Mouse (Mus musculus) subcutaneous adipose tissue, adult 2 months (tissue): ENCODE results near the gene Olfr1046. TPM values are rescaled to one million over a fixed set of nuclear protein-coding genes. Genes with fewer than 3 reads are reported as not detected.

Experiments
- polyA plus RNA-seq: library from polyadenylated mRNA; depleted of rRNA; stranded (reverse); fragments of >200 nt; gene quantifications from 2 replicates; pipeline ENCODE4 v1.2.3, GENCODE M21; 2012; ENCODE audit warnings: low replicate concordance; rRNA removed

Olfr1046 gene
- polyA plus RNA-seq = not detected in 2 replicates

DNA sequence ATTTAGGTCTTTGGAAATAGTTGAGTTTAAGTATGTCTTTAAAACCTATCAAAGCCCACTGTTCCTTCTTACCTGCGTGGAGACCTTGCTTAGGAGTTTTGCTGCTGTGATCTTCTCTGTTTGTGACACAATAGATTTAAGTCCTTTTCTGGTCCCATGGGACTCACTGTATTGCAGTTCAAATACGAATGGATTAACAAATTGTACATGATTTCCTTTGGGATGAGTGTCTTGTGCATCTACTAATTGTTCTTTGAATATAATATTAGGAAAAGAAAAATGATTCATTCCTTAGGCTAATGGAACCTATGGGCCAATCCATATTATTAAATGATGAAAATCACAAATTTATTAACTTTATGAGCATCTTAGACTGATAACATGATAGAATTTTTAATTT lies at the start of gene Olfr1046:
Gene Olfr1046 (minus strand): TSS at position 101 of the 400 bp plus-strand sequence.

GRCm38 (mm10) chr2:86258228-86258627 lies 39.1 kb upstream of the Olfr1046 start, which contains the start of gene Olfr1049:
Olfr1049 (minus strand) TSS chr2:86258328.

GRCm38 (mm10) chr2:86240189-86240588 lies 21.1 kb upstream of the Olfr1046 start, which contains the start of gene Olfr1048:
Olfr1048 (minus strand) TSS chr2:86240289.

DNA sequence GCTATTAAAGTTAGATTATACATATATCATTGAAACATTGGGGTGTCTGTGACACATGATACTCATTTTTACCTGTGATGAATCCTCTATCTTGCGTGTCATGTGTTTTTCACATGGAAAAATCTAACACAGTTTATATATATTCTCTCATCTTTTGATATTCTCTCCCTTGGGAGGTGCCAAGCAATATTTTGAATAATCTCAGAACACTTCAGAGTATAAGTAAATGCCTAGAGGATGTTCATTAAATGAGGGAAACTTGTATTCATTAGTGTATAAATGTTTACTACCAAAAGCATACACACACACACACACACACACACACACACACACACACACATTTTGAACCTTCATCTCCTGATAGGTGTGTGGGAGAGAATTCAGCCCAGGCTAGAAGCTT lies 12.2 kb upstream of the Olfr1046 start, which contains the start of gene Olfr1047:
Gene Olfr1047 (minus strand): TSS at position 101 of the 400 bp plus-strand sequence.

DNA sequence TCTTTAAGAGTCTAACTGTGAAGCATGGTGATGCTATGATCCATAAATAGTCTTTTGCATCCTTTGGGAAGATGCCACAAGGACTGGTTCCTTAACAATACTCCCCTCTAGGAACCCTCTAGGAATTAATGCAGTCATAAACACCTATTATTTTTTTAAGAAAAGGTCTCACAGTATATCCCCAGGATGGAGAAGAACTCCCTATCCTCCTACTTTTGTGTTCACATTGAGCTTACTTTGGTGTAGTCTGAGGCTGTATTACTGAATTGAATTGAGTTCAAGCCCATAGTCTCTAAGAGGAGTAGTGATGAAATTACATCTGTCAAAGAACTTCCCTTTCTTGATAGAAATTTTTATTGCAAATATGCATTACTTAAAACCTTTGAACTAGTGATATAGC lies 16.2 kb downstream of the Olfr1046 start, which contains the start of gene Olfr1045:
Gene Olfr1045 (minus strand): TSS at position 101 of the 400 bp plus-strand sequence.

DNA sequence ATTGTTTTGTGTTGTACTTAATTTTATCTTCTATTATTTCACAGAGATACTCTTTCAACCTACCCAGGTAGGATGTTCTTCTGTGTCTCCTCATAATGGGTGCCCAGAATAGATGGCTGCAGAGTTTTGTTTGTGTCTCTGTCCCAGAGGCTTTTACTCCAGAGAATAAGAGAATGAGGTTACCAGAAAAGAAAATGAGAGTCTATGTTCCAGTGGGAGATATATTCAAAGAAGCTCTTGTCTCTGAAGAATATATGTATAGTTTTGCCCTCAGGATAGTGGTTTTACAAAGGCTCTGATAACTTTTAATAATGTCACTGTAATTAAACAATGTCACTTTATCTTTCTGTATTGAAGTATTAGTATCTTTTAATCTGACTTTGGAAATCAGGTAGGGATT lies 33.5 kb downstream of the Olfr1046 start, which contains the start of gene Olfr52:
Gene Olfr52 (minus strand): TSS at position 101 of the 400 bp plus-strand sequence.

DNA sequence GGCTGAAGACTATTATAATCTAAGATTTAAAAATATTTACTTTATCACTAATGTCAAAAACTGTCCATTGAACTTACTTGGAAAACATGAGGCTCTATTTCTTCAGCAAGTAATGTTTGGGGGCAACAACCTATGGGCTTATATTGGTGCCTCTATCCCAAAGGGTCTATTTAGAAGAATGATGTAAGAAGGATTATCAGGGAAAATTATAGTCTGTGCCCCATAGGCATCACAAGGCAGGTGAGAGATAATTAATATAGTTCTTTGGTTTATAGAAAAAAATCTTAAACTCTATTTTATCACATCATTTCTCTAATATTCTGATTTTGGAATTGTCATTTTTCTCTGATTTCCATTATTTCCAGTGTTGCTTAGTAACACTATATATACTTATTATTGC lies 41.4 kb downstream of the Olfr1046 start, which contains the start of gene Olfr1044:
Gene Olfr1044 (minus strand): TSS at position 101 of the 400 bp plus-strand sequence.

DNA sequence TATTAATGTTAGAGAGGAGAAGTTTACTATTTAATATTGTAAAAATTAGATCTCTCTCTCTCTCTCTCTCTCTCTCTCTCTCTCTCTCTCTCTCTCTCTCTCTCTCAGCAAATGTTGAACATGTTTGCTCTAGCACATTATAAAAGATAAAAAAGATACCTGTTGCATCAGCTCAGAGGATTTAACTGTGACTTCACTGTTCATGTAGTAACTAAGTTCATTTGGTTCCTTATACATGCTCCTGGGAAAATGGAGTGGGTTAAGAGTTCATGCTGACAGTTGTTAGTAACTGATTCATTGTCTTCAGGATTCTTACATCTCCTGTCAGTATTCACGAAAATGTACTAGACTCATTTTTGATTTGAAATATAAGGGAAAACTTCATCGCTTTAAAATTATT lies 51.7 kb downstream of the Olfr1046 start, which contains the start of gene Olfr1043:
Gene Olfr1043 (minus strand): TSS at position 101 of the 400 bp plus-strand sequence.

Other genes starting within 250 kb of the Olfr1046 start
- gene Olfr1029, start 245.4 kb downstream of the Olfr1046 start, polyA plus RNA-seq = not detected in 2 replicates
- gene Olfr1030, start 240.0 kb downstream of the Olfr1046 start, polyA plus RNA-seq = not detected in 2 replicates
- gene Olfr1031, start 229.0 kb downstream of the Olfr1046 start, polyA plus RNA-seq = not detected in 2 replicates
- gene Olfr1032, start 213.8 kb downstream of the Olfr1046 start, polyA plus RNA-seq = not detected in 2 replicates
- 1.3 and 1.7 TPM in 2 replicates for gene Olfr1033, start 198.7 kb downstream of the Olfr1046 start, polyA plus RNA-seq
- 0.23 and 0.26 TPM in 2 replicates for gene Olfr1034, start 173.5 kb downstream of the Olfr1046 start, polyA plus RNA-seq
- gene Olfr1036, start 145.3 kb downstream of the Olfr1046 start, polyA plus RNA-seq = not detected in 2 replicates
- gene Olfr1037, start 131.9 kb downstream of the Olfr1046 start, polyA plus RNA-seq = not detected in 2 replicates
- not detected in 2 replicates for gene Olfr1039, start 83.4 kb downstream of the Olfr1046 start, polyA plus RNA-seq
- not detected in 2 replicates for gene Olfr1040, start 72.6 kb downstream of the Olfr1046 start, polyA plus RNA-seq
- gene Olfr1042, start 57.5 kb downstream of the Olfr1046 start, polyA plus RNA-seq = not detected in 2 replicates
- not detected in 2 replicates for gene Olfr1043, start 51.8 kb downstream of the Olfr1046 start, polyA plus RNA-seq
- not detected in 2 replicates for gene Olfr1044, start 41.5 kb downstream of the Olfr1046 start, polyA plus RNA-seq
- not detected in 2 replicates for gene Olfr52, start 33.6 kb downstream of the Olfr1046 start, polyA plus RNA-seq
- not detected in 2 replicates for gene Olfr1045, start 16.3 kb downstream of the Olfr1046 start, polyA plus RNA-seq
- not detected in 2 replicates for gene Olfr1047, start 12.1 kb upstream of the Olfr1046 start, polyA plus RNA-seq
- not detected in 2 replicates for gene Olfr1048, start 21.0 kb upstream of the Olfr1046 start, polyA plus RNA-seq
- gene Olfr1049, start 39.0 kb upstream of the Olfr1046 start, polyA plus RNA-seq = not detected in 2 replicates
- not detected in 2 replicates for gene Olfr1051, start 59.8 kb upstream of the Olfr1046 start, polyA plus RNA-seq
- gene Olfr1052, start 73.1 kb upstream of the Olfr1046 start, polyA plus RNA-seq = not detected in 2 replicates
- not detected in 2 replicates for gene Olfr1053, start 96.0 kb upstream of the Olfr1046 start, polyA plus RNA-seq
- gene Olfr1054, start 116.1 kb upstream of the Olfr1046 start, polyA plus RNA-seq = not detected in 2 replicates
- not detected in 2 replicates for gene Olfr1055, start 131.0 kb upstream of the Olfr1046 start, polyA plus RNA-seq
- gene Olfr1056, start 143.2 kb upstream of the Olfr1046 start, polyA plus RNA-seq = not detected in 2 replicates
- gene Olfr1057, start 159.1 kb upstream of the Olfr1046 start, polyA plus RNA-seq = not detected in 2 replicates
- gene Olfr1058, start 169.2 kb upstream of the Olfr1046 start, polyA plus RNA-seq = not detected in 2 replicates
- gene Olfr1061, start 194.7 kb upstream of the Olfr1046 start, polyA plus RNA-seq = not detected in 2 replicates
- gene Olfr1062, start 207.4 kb upstream of the Olfr1046 start, polyA plus RNA-seq = not detected in 2 replicates
- gene Olfr1065, start 231.3 kb upstream of the Olfr1046 start, polyA plus RNA-seq = not detected in 2 replicates
- not detected in 2 replicates for gene Olfr1066, start 237.0 kb upstream of the Olfr1046 start, polyA plus RNA-seq